Mouse (Mus musculus): Measurements from ENCODE around the gene Chic2. TPM values are rescaled to one million over a fixed set of nuclear protein-coding genes. Genes with fewer than 3 reads are reported as not detected.

Chic2 gene
- polyA plus RNA-seq, 1 experiment from 2014 or later = 33.3 TPM

DNA sequence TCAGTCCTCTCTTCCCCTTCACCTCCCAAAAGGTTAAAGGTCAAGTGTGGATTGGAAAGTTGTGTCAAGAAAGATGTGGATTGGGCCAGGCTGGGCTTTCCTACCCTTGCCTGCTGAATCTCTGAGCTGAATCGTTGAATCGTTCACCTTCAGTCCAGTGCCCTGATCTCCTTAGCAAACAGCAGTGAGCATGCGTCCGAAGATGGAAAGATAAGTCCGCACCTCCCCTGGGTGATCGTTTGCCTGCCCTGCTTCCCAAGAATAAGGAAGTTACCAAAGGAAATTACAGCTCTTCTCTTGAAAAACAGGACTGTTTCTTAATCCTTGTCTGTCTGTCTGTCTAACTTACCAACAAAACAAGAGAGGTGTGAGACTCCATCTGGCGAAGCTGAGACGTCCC is 96.1 kb downstream of the Chic2 start:
- no peak for ATAC-seq (ENCODE audit: low FRiP score, low read depth)
- WGBS = 56% methylated on average over 8 of the region's 8 CpGs
- no peaks in the 10 kb centered on the region for H3K9me3 ChIP-seq
- H3K36me3 ChIP-seq = no peaks in the 10 kb centered on the region
- no peak overlapping the region for H3K9ac ChIP-seq (replicated peaks)
- no peak overlapping the region for H3K4me2 ChIP-seq (replicated peaks)
- H3K27ac ChIP-seq (replicated peaks) = no peak overlapping the region
- H3K4me3 ChIP-seq = no peak overlapping the region
- H3K4me1 ChIP-seq = 0 out of 2 replicates have a peak, but pooled peaks cover 2% of the 10 kb centered on the region
- H3K27me3 ChIP-seq = peaks cover 83% of the 10 kb centered on the region

Other genes starting within 250 kb of the Chic2 start
- 3.6 TPM in 2 replicates for gene Gsx2, start 30.8 kb upstream of the Chic2 start, polyA plus RNA-seq (2016; fragmentation: Nextera tagmentation; extraction: Ambion mirVana)
- 15.7 and 23.2 TPM in 2 replicates for gene Pdgfra, start 107.5 kb upstream of the Chic2 start, polyA plus RNA-seq (2016; fragmentation: Nextera tagmentation; extraction: Ambion mirVana)